Mouse (Mus musculus): Measurements from ENCODE around the gene Dlg2.

DNA sequence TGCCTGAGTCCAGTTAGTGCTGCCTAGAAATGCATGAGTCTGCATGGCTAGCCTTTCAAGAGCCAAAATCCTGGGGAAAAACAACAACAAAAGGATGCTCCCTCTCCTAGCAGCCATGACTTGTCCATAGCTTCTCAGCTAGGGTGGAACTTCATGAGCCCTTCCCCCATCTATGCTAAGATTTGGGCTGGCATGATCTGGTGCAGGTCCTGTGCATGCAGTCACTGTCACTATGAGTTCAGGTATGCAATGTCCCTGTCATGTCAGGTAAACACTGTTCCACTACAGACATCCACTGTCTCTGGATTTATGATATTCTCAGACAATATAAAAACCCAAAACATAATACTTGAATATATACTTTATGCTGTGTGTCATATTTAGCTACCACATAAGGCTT lies 1563.7 kb downstream of the Dlg2 start:
- TF ChIP-seq CTCF (IDR thresholded peaks at IDR 0.05; ENCODE audit: extremely low read depth, insufficient read depth, insufficient read length, insufficient replicate concordance) (no peak), POLR2A (IDR thresholded peaks at IDR 0.05; ENCODE audit: low read depth, low read length) (no peak)
